Mouse (Mus musculus) monocyte, adult 5-6 weeks (primary cell): ENCODE measurements around the gene Etv3. TPM values are rescaled to one million over a fixed set of nuclear protein-coding genes. Genes with fewer than 3 reads are reported as not detected.
A peak's percentile ranks its signal among the peaks of the same experiment; 100 is the strongest.
"Not testable (repeated sequence)": the region's sequence is repeated elsewhere in the genome, so short reads cannot be mapped to it uniquely, and the experiment has no call there.

Source experiments
- ATAC-seq: fragments of 153-309, 156-312 bp; replicated peaks from 2 replicates; pipeline ENCODE4 v1.8.0; 2017; ENCODE audit warnings: mild to moderate bottlenecking; ENCODE audit not compliant: low TSS enrichment, insufficient number of reproducible peaks, severe bottlenecking, poor library complexity, low FRiP score
- total RNA-seq: library from RNA; stranded (forward); fragments of 200-1000, 200-491, 200-594 nt; gene quantifications from 3 replicates; pipeline ENCODE4 v1.2.3, GENCODE M21; 2017

Gene Etv3
- 33.2 to 39.3 TPM (median 38.3 TPM) in 3 replicates for total RNA-seq

DNA sequence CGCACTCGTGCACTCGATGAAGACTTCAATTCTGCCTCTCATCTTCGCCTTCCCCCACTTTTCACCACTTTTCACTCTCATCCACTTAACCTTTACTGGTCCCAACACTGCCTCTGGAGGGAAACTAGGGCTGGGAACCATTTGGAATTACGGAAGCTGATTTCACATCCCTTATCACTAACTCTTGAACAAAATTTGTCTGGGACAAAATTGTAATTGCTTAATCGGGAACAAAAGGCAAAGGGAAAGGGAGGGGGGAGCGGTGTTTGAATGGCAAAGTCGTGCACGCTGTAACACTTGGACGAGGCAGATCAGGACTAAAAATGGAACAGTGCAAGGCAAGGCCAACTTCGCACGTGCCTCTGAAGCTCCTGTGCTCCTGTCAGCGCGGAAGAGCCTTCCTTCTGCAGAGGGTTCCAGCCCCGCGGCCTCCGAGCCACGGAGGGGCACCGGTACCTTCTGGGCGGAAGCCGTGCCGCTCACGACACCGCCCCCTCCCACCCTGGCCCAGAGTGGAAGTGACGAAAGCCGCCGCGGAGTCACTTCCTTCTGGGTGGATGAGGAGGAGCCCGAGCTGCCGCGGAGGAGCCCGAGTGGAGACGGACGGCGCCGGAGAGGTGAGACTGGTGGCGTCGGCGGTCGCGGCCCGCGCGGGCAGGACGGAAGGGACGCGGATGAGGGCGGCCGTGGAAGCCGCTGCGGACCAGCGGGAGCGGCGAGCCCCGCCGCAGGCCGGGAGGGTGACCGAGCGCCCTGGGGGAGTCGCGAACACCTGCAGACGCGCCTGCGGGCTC lies at the start of gene Etv3:
Gene Etv3, plus strand, starts transcription at position 365 of the 794 bp plus-strand sequence.
- peak; percentile 77 for ATAC-seq

DNA sequence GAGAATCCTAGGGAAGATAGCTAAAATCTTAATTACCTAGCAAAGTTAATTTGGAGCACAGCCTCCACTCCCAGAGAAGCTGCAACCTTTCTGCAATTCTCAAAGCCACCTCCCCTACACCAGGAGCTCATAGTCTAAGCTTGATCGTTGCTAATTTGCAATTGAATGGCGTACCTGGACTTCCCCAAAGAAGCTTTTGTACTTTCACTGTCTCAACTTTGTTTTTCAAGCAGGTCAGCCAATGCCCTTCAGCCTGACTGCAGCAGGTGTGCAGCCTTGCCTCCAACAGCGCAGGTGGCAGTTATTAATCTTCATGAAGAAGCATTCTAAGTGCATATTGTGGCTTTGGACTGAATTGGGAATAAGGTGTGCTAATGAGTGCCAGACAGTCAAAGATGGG lies 47.3 kb upstream of the Etv3 start:
- ATAC-seq, result not testable (repeated sequence)

DNA sequence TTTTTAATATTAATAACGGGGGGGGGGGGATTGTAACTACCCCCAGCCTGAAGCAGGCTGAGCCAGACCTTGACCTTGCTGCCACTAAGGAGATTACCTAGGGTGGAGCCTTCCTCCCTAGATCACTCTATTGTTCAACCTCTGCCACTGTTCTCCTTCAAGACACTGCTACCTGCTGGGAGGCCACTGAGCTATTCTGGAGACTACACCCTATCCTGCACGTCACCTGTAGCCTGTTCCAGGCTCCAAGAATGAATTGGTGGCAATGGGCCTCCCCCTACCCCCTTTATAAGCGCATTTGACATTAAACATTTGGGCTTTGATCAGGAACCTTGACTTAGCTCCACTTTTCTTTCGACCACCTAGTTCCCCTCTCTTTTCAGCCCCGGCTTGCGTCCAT lies 46.6 kb upstream of the Etv3 start:
- not testable (repeated sequence) for ATAC-seq

DNA sequence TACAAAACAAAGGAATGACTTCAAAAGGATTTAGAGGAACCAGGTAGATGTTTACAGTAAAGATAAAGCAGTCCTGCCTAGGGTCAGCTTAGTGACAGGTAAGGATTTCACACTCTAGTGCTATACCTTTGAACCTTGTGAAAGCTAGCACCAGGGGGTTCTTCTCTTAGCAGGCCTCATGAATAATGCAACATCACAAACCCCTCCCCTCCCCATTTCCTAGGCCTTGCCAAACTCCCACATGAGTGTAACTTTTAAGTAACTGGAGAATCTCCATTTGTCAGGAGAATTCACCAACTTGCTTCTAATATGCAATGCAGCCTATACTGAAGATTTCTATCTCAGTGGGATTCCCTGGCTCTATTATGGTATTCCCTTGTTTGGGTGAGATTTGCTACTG lies 46.0 kb upstream of the Etv3 start:
- not testable (repeated sequence) for ATAC-seq

DNA sequence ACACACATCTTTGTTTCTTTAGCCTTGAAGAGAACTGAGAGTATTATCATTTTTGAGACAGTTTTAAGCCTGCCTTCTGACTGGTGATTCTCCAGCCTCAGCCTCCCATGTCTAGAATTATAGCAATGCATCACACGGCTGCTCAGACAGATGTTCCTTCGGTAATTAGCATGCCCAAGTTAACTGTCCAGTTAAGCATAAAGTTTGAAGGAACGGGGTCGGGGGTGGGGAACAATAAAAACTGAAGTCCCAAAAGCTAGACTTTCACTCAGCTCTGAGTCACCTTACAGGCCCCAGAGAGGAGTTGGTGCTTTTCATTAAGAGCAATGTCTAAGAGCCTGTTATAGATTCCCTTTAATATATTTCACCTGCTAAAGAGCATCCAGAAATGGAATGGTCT lies 37.8 kb upstream of the Etv3 start:
- no peak for ATAC-seq

DNA sequence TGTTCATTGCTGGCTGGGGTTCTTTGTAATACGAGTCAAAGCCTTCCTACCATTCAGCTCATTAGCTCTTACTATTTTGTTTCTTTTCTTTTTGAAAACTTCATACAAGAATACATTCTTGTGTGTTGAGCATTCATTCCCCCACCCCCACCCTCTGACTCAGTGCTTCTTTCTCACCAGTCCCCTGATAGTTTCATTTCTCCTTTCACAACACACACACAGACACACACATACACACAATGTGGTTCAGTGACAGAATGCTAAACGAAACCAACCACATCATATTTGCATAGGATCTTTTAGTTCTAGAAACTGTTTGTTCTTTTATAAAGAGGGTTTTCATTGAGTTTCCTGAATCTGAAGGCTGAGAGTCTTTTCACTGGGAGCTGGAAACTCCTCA lies 37.3 kb upstream of the Etv3 start:
- ATAC-seq, result peak; percentile 87; the same call in 1 of the 2 replicates

DNA sequence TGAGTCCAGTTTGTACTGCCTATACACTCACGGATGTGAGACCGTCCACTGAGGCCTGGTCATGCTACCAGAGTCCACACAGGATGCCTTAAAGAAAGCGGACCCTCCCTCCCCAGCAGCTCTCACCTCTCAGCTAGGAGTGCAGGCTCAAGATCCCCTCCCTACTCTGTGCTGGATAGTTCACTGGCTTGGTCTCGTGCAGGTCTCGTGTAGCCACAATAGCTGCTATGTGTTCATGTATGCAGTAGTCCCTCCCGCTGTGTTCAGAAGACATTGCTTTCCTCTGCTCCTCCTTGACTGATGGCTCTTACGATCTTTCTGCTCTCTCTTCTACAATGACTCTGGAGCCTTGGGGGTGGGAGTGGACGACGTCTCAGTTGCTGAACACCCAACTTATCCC lies 26.9 kb upstream of the Etv3 start:
- peak; percentile 13; the same call in 1 of the 2 replicates for ATAC-seq

DNA sequence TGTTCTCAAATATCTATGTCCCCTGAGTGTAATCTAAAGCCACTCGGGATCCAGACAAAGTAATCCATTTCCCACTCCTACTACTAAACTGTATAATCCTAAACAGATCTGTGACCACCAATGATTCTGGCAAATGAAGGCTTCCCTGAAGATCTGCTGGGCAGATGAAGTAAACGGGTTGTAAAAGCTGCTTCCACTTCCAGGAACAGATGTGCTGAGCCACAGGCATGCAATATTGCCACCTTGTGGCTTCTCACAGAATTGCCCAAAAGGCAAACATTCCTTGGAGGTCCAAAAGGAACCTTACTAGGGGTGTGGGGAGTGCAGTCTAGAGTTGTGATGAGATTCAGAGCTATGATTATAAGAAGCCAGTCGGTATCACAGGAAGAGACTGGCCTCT lies 26.1 kb upstream of the Etv3 start:
- peak; percentile 60; the same call in 1 of the 2 replicates for ATAC-seq

DNA sequence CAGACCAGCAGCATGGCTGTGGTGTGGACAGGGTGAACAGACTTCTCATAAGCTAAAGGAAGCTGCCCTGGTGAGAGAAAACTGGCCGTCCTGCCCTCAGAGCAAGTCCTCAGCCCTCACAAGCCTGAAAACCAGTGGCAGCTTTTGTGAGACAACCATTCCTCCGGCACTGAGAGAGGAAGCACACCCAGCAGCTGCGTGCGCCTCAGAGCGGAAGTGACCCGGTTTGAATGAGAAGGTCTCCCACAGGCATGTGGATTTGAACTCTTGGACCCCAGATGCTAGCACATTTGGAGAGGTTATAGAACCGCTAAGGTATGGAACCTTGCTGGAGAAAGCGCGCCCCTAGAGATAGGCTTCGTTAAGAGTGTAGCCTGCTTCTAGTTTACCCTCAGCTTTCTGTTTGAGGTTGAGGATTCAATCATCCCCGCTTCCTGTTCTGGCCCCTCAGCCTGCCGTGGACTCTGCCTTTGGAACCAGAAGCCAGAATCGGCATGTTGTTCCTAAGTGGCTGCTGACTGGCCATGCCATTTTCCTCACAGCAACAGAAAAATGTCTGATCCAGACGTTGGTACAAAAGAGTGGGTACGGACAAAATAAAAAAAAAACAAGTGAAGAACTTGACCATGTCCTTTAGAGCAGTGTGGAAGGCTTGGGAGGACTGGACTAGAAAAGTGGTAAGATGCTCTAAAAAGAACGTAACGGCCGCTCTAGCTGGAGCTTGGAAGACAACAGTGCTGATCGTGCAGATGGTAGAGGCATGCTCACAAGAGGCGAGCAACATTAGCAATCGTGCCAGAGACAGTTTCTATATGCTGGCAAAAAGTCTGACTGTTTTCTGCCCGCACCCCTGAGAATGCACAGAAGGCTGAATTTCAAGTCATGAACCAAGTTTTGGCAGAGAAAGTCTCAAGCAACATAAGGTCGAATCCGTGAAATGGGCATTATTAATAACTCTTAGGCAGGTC lies 24.8 kb upstream of the Etv3 start:
- ATAC-seq, result no peak

DNA sequence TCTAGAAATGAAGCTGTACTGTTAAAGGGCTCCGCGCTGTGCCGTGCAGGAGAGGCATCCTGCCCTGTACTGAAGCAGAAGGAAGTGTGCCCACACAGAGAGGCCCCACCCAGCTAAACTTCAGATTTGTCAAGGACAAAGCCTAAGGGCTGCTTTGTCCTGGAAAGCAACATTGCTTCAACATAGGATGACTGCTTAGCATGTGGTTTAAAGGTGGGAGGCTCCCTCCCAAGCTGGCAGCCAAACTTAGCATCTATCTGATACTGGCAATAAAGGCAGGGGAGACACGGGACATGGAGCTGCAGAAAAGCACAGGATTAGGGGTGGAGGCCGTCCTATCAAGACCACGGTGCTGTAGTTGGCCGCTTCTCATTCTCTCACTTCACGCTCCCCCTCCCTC lies 24.1 kb upstream of the Etv3 start:
- 0 out of 2 replicates have a peak, but pooled peaks have one; percentile 5 for ATAC-seq

DNA sequence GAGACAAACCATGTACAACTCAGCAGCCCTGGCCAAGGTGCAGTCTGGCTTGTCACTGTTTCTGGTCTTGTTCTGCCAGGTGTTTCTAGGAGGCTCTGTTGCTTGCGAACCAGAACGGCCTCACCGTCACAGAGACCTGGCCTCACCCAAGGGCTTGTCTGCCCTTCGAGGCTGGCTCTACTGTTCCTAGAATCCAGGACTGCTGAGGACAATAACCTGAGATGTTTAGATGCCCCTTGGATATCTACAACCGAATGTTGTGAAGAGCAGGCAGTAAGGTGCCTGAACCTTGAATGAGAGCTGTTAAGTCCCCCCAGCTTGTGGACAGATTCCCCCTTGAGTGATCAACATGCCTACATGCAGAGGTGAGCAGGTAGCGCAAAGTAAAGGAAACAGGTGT lies 22.4 kb upstream of the Etv3 start:
- ATAC-seq, result no peak

DNA sequence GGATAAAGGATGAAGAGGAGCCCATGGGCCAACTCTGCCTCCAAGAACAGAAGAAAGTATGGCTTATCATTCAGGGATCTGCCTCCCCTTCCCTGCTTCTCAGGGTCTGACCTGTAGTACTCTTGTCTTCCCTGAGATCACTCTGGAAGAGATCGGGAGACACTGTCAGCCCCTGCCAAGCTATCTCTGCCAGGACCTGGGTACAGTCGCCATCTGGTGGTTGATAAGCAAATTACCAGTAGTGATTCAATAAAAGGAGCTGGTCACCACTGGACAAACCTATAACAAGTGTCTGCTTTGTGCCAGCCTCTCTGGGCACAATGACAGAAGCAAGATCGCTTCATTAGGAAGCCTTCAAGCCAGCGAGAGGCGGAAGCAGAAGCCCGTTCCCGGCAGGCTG lies 20.9 kb upstream of the Etv3 start:
- ATAC-seq, result 0 out of 2 replicates have a peak, but pooled peaks have one; percentile 18

DNA sequence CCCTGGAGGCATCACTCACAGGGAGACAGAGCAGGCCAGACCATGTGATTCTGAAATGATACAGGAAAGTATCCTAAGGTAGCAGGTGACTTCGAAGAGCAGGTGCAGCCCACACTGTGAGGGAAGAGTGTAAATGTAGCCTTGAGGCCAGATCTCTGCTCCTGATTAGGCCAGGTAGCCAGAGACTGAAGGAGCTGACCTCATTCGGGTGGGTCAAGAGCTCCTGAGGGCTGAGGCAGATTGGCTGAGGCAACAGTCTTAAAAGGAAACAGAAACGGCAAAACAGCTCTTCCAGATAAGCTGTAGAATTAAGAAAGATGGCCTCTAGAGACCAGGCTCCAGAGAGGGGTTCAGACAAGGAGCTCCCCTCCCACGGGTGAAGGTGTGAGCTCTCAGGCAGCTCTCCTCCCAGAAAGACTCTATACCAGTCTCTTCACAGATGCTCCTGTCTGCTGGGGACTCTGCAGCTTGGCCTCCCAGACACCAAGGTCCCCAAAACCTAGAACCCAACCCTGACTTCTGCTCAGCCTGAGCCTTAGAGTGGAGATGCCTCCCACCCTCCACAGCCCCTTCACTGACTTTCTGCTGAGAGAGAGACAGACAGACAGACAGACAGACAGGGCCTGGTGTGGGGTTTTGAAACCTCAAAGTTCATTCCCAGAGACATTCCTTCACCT lies 20.3 kb upstream of the Etv3 start:
- no peak for ATAC-seq

DNA sequence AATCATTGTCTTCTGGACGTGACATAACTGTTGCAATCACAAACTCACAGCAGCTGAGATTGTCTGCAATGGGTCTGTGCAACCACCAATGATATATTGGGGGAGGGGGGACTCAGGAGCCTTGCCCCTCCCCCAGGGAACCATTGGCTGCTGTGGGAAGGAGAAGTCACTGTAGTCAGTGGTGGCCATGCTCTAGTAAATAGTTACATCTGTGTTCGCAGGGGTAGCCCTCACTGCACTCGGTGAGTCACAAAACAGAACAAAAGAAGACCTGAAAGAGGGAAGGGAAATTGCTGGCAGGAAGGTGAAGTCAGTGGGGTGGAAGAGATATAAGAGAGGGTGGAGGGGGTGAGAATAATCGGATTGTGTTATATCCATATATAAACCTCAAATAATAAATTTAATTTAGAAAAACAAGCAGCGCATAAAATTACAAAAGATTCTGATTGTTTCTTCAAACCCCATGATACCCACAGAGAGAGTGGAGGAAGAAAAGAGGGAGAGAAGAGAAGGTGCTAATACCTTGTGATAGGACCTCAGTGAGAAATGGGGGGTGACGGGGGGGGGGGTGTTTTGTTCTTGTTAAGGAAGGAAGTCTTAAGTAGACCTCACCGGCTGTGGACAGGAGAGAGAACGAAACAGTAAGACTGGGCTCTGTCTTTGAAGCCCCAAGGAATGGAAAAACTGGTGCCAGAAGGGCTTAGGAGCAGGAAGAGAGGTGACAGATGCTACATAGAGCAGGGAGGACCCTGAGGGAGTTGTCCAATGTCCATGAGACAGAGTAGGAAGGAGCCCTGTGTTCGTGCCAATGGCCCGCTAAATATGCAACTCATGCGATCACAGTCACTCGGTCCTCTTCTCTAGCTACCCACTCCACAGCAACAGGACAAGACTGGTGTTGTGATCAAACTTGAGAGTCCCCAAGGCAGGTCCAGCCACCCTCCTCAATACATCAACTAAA lies 18.5 kb upstream of the Etv3 start:
- no peak for ATAC-seq

DNA sequence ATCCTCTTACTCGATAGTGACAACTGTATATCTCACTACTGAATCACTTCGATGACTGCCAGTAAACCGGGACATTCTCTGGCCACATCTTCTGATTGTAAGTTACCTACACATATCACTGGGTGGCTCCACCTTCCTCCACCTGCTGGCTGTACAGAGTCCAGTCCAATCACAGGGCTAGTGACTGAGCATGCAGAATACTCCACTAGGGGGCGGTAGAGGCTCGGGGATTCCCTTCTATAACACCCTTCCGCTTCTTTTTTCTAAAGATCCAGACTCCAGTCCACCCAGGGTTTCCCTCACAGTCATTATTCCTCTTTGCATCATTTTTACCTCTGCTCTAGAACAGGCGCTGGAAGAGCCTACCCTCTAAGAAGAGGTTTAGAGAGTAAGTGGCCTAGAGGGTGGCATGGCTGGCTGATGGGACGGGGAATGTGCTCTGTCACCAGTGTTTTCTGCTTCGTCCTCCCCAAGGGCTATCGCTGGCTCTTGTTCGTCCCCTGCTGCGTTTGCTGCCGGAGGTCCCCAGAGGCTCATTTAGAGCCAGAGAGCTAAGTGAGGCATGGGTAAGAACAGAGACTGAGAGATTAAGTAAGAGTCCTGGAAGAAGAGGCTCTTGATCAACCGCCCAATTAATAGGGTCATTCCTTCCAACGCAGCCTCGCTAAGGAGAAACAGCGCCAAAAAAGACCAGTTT lies 16.9 kb upstream of the Etv3 start:
- ATAC-seq, result peak; percentile 60

DNA sequence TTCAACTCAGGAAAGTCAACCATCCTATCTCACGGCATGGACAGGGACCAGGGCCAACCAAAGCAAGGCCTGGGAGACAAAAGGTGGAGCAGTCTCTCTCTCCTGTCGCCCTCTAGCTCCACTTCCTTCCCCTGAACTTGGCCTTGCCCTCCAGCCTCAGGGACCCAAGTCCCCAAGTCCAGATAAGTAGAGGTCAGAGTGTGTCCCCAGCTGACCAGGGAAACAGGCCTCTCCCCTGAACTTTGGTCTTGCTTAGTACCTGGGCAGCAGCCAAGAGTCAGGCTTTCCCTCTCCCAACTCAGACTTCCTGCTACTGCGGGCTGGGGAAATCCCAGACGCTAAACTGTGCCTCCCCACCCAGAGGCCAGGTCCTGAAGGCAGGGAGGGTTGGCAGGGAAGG lies 16.1 kb upstream of the Etv3 start:
- no peak for ATAC-seq

DNA sequence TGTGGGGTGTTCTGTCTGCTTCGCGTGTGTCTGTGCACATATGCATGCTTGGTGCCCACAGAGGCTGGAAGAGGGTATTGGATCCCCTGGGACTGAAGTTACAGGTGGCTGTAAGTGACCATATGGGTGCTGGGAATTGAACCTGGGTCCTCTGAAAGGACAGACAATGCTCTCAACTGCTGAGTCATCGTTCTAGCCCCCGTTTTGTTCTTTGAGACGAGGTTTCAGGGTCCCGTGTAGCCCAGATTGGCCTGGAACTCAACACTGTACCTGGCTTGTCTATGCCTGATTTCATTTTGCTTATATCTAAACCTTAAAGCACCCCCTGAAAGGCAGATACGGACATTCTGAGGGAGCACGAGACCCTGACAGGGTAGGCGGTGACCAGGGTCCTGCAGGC lies 14.4 kb upstream of the Etv3 start:
- ATAC-seq, result no peak
